ENCODE assay signal across 13 mouse cellular contexts in genomic region chr1:105922586-105922985, GRCm38 (mm10).
"Had no signal": no experiment of that assay in that cellular context is flagged by ENCODE, and none has a peak within 500 bp of the region (broad histone marks: within the 10 kb centered on the region; RNA-seq: fewer than 3 reads in every experiment).

No protein-coding gene starts in this region.

- H3K9ac ChIP-seq: liver, embryonic 14.5 days; lung, embryonic 14.5 days; midbrain, embryonic 13.5 days; midbrain, embryonic 15.5 days; neural tube, embryonic 12.5 days had no signal

- H3K27ac ChIP-seq: liver, embryonic 14.5 days; midbrain, embryonic 13.5 days; midbrain, embryonic 15.5 days; neural tube, embryonic 12.5 days had no signal

- ATAC-seq: midbrain, embryonic 13.5 days; midbrain, embryonic 15.5 days had no signal

- H3K4me2 ChIP-seq: lung, embryonic 14.5 days; midbrain, embryonic 11.5 days; midbrain, embryonic 13.5 days; midbrain, embryonic 15.5 days; neural tube, embryonic 12.5 days had no signal

- H3K36me3 ChIP-seq: midbrain, embryonic 13.5 days; midbrain, embryonic 15.5 days; neural tube, embryonic 12.5 days had no signal

- H3K9me3 ChIP-seq: megakaryocyte, embryonic 14.5 days; midbrain, embryonic 13.5 days; midbrain, embryonic 15.5 days; neural tube, embryonic 12.5 days had no signal

- H3K4me3 ChIP-seq: midbrain, embryonic 13.5 days; midbrain, embryonic 15.5 days; neural tube, embryonic 12.5 days had no signal

- H3K27me3 ChIP-seq: megakaryocyte, embryonic 14.5 days; midbrain, embryonic 13.5 days; midbrain, embryonic 15.5 days; neural tube, embryonic 12.5 days had no signal

- DNase-seq: lung, adult 18-20 months; lung, embryonic 14.5 days; lung, postnatal 4 days; right cerebral cortex, postnatal 14 days; thymus, adult 18-20 months; thymus, postnatal 14 days; thymus, postnatal 36 days had no signal

- H3K4me1 ChIP-seq: midbrain, embryonic 13.5 days; midbrain, embryonic 15.5 days; neural tube, embryonic 12.5 days had no signal
